Mouse (Mus musculus) neural tube, embryonic 12.5 days (tissue): Measurements from ENCODE around the gene Paqr7. TPM values are rescaled to one million over a fixed set of nuclear protein-coding genes. Genes with fewer than 3 reads are reported as not detected.

ENCODE experiments used
- ATAC-seq: fragments of 200-750 bp; cut with Nextera tagmentation; 2 replicates; pipeline ENCODE4 v1.8.0; 2017; ENCODE audit warnings: low read depth, mild to moderate bottlenecking, moderate TSS enrichment, moderate library complexity; ENCODE audit not compliant: low FRiP score
- H3K27ac ChIP-seq: fragments of 300-500 bp; sonication (generic); 2 replicates; pipeline ENCODE4 v1.5.1; 2016
- H3K27me3 ChIP-seq: fragments of 300-500 bp; sonication (generic); replicated peaks from 2 replicates; pipeline ENCODE4 v1.6.1; 2016; ENCODE audit warnings: mild to moderate bottlenecking
- H3K36me3 ChIP-seq: fragments of 300-500 bp; sonication (generic); 2 replicates; pipeline ENCODE4 v1.6.1; 2016; ENCODE audit warnings: mild to moderate bottlenecking
- H3K4me1 ChIP-seq: fragments of 300-500 bp; sonication (generic); 2 replicates; pipeline ENCODE4 v1.6.1; 2016
- H3K4me2 ChIP-seq: fragments of 300-500 bp; sonication (generic); replicated peaks from 2 replicates; pipeline ENCODE4 v1.6.1; 2016; ENCODE audit warnings: mild to moderate bottlenecking
- H3K4me3 ChIP-seq: fragments of 300-500 bp; sonication (generic); 2 replicates; pipeline ENCODE4 v1.5.1; 2016
- H3K9ac ChIP-seq: fragments of 300-500 bp; sonication (generic); 2 replicates; pipeline ENCODE4 v1.6.1; 2016; ENCODE audit warnings: mild to moderate bottlenecking
- H3K9me3 ChIP-seq: fragments of 300-500 bp; sonication (generic); 2 replicates; pipeline ENCODE4 v1.6.1; 2016; ENCODE audit warnings: mild to moderate bottlenecking
- whole genome bisulfite sequencing: fragments of 180-500 bp; shearing (Covaris S2); methylation state at CpG from one replicate; pipeline ENCODE4 v1.1.7; 2016; 5-methylcytosine and 5-hydroxymethylcytosine counted together
- polyA plus RNA-seq: library from polyadenylated mRNA; unstranded; fragments of >200 nt; fragmentation: Nextera tagmentation; extraction: Ambion mirVana; gene quantifications from 2 replicates; pipeline ENCODE4 v1.2.1, GENCODE M21; 2016

The Paqr7 gene
- polyA plus RNA-seq, 1 experiment from 2014 or later: 8.9 TPM

DNA sequence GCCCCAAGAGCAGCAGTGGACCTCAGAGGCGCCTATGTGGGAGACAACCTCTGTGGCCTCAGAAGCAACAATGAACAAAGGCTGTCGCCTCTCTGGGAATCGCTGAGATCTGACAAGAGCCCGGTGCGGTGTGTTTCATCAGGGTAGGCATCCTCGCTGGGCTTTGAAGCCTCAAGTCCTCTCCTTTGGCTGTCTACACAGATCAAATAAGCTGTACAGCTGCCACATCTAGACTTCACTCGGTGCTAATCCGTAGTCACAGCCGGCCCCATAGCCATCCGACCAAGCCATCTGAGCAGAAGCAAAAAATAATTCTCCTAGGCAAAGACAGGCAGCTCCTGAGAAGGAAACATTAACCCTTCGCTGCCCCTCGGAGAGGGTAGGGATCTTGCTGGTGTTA lies 30.7 kb upstream of the Paqr7 start:
- peak overlapping the region; percentile 24; the same call in 1 of the 2 replicates for H3K4me2 ChIP-seq
- ATAC-seq: no peak
- H3K27ac ChIP-seq: no peak overlapping the region

DNA sequence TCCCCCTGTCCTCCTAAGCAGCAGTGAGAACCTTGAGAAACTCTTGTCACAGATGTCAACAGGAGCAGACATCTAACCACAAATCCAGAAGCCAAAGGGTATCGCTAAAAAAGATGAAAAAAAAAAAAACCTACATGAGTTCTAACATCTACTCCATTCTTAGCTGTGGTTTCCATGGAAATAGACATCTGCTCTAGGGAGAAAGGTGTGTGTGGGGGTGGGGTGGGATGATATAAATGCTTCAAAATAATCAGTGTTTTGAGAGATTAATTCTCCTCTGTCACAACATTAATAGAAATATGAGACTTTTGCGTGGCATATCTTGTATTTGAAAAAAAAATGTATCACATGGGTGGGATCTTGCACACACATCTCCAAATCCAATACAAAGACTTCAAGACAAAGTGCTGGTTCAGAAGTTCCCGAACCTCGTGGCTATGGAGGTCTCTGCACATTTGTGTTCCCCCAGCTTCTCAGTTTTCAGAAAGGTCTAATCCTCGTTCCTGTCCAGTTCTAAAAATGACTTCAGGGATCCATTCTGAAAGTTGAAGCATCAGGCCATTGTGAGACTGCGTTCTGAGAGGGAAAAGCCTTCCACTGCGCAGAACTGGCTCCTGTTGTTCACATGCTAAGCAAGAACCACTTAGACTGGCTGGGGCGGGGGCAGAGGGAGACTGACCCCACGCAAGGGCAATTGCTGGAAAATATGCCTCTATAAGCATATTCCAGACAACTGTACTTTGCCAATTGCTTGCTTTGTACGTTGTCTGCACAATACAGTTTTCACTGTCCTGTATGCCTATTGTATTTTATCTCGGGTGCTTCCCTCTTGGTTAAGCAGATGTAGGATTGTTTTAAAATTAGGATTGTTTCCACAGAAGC lies 29.9 kb upstream of the Paqr7 start:
- ATAC-seq: no peak
- H3K36me3 ChIP-seq: peaks cover 9% of the 10 kb centered on the region
- 64% methylated on average over 11 of the region's 11 CpGs for WGBS
- peaks cover 22% of the 10 kb centered on the region for H3K4me1 ChIP-seq
- peak overlapping the region; percentile 84 for H3K4me2 ChIP-seq
- no peaks in the 10 kb centered on the region for H3K27me3 ChIP-seq
- H3K27ac ChIP-seq: 0 out of 2 replicates have a peak overlapping the region, but pooled peaks have one; percentile 63
- H3K4me3 ChIP-seq: no peak overlapping the region
- H3K9ac ChIP-seq: no peak overlapping the region
- no peaks in the 10 kb centered on the region for H3K9me3 ChIP-seq

More for the DNA sequence above, 30.7 kb upstream of the Paqr7 start:
- H3K9me3 ChIP-seq: no peaks in the 10 kb centered on the region
- peaks cover 18% of the 10 kb centered on the region for H3K4me1 ChIP-seq
- H3K27me3 ChIP-seq: no peaks in the 10 kb centered on the region
- no peak overlapping the region for H3K4me3 ChIP-seq
- 49% methylated on average over 12 of the region's 12 CpGs for WGBS
- peak overlapping the region; percentile 13; the same call in 1 of the 2 replicates for H3K9ac ChIP-seq
- peaks cover 2% of the 10 kb centered on the region for H3K36me3 ChIP-seq

GRCm38 (mm10) chr4:134467435-134468214 lies 28.9 kb upstream of the Paqr7 start:
- Histone ChIP-seq H3K36me3 (peaks cover 18% of the 10 kb centered on the region), H3K27ac (peak overlapping the region; percentile 94), H3K9ac (peak overlapping the region; percentile 98), H3K4me1 (peaks cover 30% of the 10 kb centered on the region), H3K9me3 (no peaks in the 10 kb centered on the region), H3K4me3 (peak overlapping the region; percentile 96), H3K4me2 (peak overlapping the region; percentile 84), H3K27me3 (no peaks in the 10 kb centered on the region)
- ATAC-seq: peak; percentile 23
- 1% methylated on average over 31 of the region's 31 CpGs for WGBS

GRCm38 (mm10) chr4:134468215-134468575 lies 28.3 kb upstream of the Paqr7 start, which contains the start of gene Stmn1:
TSS of gene Stmn1 (plus strand) at chr4:134468320.
- H3K27ac ChIP-seq: peak within 1 kb of the TSS; percentile 94
- 0% methylated on average over 31 of the region's 31 CpGs for WGBS
- peak within 1 kb of the TSS; percentile 98 for H3K9ac ChIP-seq
- H3K4me2 ChIP-seq: peak within 1 kb of the TSS; percentile 84
- H3K4me3 ChIP-seq: peak within 1 kb of the TSS; percentile 96
- peaks cover 35% of the 10 kb centered on the region for H3K4me1 ChIP-seq
- ATAC-seq: peak; percentile 97
- no peaks in the 10 kb centered on the region for H3K27me3 ChIP-seq
- peaks cover 23% of the 10 kb centered on the region for H3K36me3 ChIP-seq
- no peaks in the 10 kb centered on the region for H3K9me3 ChIP-seq

GRCm38 (mm10) chr4:134468578-134469266 lies 27.8 kb upstream of the Paqr7 start:
- H3K4me1 ChIP-seq: peaks cover 36% of the 10 kb centered on the region
- H3K9me3 ChIP-seq: no peaks in the 10 kb centered on the region
- H3K27ac ChIP-seq: peak overlapping the region; percentile 94
- peak overlapping the region; percentile 84 for H3K4me2 ChIP-seq
- H3K9ac ChIP-seq: peak overlapping the region; percentile 98
- under 1% methylated on average over 62 of the region's 68 CpGs for WGBS
- peak overlapping the region; percentile 96 for H3K4me3 ChIP-seq
- no peaks in the 10 kb centered on the region for H3K27me3 ChIP-seq
- peak; percentile 86 for ATAC-seq
- H3K36me3 ChIP-seq: peaks cover 25% of the 10 kb centered on the region

DNA sequence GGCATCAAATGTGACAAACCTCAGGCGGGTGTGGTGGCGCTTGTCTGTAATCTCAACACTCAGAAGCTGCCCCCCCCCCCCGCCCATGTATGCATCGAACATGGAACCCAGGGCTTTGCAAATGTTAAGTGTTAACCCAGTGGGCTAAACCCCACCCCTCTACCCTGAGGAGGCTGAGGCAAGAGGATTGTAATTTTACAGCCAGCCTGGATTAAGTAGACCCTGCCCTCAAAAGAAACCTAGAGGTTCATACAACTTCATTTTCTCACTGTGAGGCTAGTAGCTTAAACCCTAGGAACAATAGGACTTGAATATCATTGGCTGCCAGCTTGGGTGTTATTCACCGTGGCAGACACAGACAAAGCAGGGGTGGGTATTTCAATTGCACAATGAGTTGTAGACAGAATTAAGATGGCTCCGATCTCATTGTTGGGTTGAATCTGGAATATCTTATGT lies 27.1 kb upstream of the Paqr7 start:
- H3K9me3 ChIP-seq: no peaks in the 10 kb centered on the region
- H3K4me3 ChIP-seq: peak overlapping the region; percentile 96
- H3K27me3 ChIP-seq: no peaks in the 10 kb centered on the region
- peak; percentile 35 for ATAC-seq
- H3K4me2 ChIP-seq: peak overlapping the region; percentile 84
- WGBS: 7% methylated on average over 6 of the region's 6 CpGs
- peak overlapping the region; percentile 94 for H3K27ac ChIP-seq
- H3K9ac ChIP-seq: peak overlapping the region; percentile 98
- H3K4me1 ChIP-seq: peaks cover 43% of the 10 kb centered on the region
- H3K36me3 ChIP-seq: peaks cover 31% of the 10 kb centered on the region

DNA sequence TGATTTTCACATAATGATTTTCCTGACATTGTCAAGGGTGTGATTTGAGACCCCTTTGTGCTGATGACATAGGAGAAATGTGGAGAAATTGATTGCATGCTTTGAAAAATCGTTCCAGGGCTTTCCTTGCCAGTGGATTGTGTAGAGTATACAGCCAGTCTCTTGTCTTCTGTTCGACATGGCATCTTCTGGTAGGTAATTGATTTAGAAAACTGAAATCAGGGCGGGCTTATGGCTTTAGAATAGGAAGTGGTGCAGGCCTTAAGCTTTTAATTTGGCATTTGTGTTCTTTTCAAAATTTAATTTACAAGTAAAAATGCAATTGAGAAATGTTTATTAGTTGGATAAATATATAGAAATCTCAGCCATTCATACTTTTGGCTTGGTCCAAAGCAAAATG lies 26.5 kb upstream of the Paqr7 start:
- peak overlapping the region; percentile 96 for H3K4me3 ChIP-seq
- H3K9me3 ChIP-seq: no peaks in the 10 kb centered on the region
- peaks cover 37% of the 10 kb centered on the region for H3K36me3 ChIP-seq
- no peak for ATAC-seq
- peak overlapping the region; percentile 98 for H3K9ac ChIP-seq
- H3K4me1 ChIP-seq: peaks cover 49% of the 10 kb centered on the region
- WGBS: 57% methylated on average over 3 of the region's 3 CpGs
- H3K4me2 ChIP-seq: peak overlapping the region; percentile 84
- H3K27ac ChIP-seq: peak overlapping the region; percentile 94; the same call in 1 of the 2 replicates
- no peaks in the 10 kb centered on the region for H3K27me3 ChIP-seq

DNA sequence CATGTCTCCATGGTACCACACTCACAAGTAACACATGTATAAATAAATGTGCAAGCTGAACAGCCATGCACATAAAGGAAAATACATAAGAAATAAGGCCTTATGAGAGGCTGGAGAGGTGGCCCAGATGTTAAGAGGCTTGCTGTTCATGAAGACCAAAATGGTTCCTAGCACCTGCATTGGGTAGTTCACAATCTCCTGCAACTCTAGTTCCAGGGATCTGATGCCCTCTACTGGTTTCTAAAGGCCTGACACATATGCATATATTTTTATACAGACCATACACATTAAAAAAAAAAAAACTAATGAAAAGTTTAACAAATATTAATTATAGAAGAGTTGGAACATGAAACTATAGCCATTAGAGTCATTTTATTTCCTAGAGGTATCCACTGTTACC lies 25.0 kb upstream of the Paqr7 start:
- Histone ChIP-seq H3K4me3 (peak overlapping the region; percentile 96), H3K27me3 (no peaks in the 10 kb centered on the region), H3K9me3 (no peaks in the 10 kb centered on the region), H3K27ac (no peak overlapping the region), H3K9ac (0 out of 2 replicates have a peak overlapping the region, but pooled peaks have one; percentile 51), H3K4me2 (peak overlapping the region; percentile 84), H3K4me1 (peaks cover 42% of the 10 kb centered on the region), H3K36me3 (peaks cover 52% of the 10 kb centered on the region)
- ATAC-seq: no peak

- H3K27me3 ChIP-seq: no peaks in the 10 kb centered on the region
- peak overlapping the region; percentile 16 for H3K4me2 ChIP-seq
- ATAC-seq: no peak
- peak overlapping the region; percentile 21; the same call in 1 of the 2 replicates for H3K27ac ChIP-seq
- H3K9ac ChIP-seq: 0 out of 2 replicates have a peak overlapping the region, but pooled peaks have one; percentile 8
- H3K9me3 ChIP-seq: no peaks in the 10 kb centered on the region
- peaks cover 61% of the 10 kb centered on the region for H3K36me3 ChIP-seq
- H3K4me1 ChIP-seq: peaks cover 34% of the 10 kb centered on the region
- WGBS: 56% methylated on average over 4 of the region's 4 CpGs
- no peak overlapping the region for H3K4me3 ChIP-seq
Measured at GRCm38 (mm10) chr4:134473764-134474163, 22.7 kb upstream of the Paqr7 start.

GRCm38 (mm10) chr4:134474240-134474639 lies 22.3 kb upstream of the Paqr7 start:
- peak overlapping the region; percentile 21; the same call in 1 of the 2 replicates for H3K27ac ChIP-seq
- no peaks in the 10 kb centered on the region for H3K9me3 ChIP-seq
- H3K4me3 ChIP-seq: no peak overlapping the region
- 39% methylated on average over 8 of the region's 8 CpGs for WGBS
- 0 out of 2 replicates have a peak overlapping the region, but pooled peaks have one; percentile 8 for H3K9ac ChIP-seq
- peaks cover 61% of the 10 kb centered on the region for H3K36me3 ChIP-seq
- no peak for ATAC-seq
- H3K27me3 ChIP-seq: no peaks in the 10 kb centered on the region
- H3K4me2 ChIP-seq: peak overlapping the region; percentile 16
- peaks cover 34% of the 10 kb centered on the region for H3K4me1 ChIP-seq

DNA sequence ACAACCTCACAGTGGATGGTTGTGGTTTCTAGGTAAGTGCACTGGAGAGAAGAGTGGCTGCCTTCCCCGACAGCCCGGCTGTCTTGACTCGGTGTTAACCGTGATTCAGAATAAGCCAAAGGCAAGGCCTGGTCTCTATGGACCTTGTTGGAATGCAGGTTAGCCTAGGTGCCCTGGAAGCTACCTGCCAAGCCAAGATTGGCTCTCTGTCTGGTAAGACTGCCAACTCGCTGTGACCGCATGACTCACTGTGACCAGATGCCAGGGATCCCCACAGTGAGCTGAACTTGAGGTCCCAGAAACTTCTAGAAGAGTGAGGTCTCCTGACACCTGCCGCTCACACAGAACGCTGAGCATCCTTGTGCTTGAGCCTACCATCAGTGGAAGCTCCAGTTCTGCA lies 19.6 kb upstream of the Paqr7 start:
- Histone ChIP-seq H3K9ac (no peak overlapping the region), H3K4me2 (no peak overlapping the region), H3K36me3 (peaks cover 50% of the 10 kb centered on the region), H3K27ac (no peak overlapping the region), H3K27me3 (no peaks in the 10 kb centered on the region), H3K4me1 (peaks cover 28% of the 10 kb centered on the region), H3K9me3 (no peaks in the 10 kb centered on the region), H3K4me3 (no peak overlapping the region)
- WGBS: 91% methylated on average over 8 of the region's 8 CpGs
- no peak for ATAC-seq
